Mouse (Mus musculus) heart, embryonic 14.5 days (tissue): Measurements from ENCODE around the gene Pgrmc2. TPM values are rescaled to one million over a fixed set of nuclear protein-coding genes. Genes with fewer than 3 reads are reported as not detected.

Source experiments
- ATAC-seq: fragments of 200-750 bp; cut with Nextera tagmentation; 2 replicates; pipeline ENCODE4 v1.8.0; 2017; ENCODE audit warnings: low read depth, moderate TSS enrichment; ENCODE audit not compliant: insufficient number of reproducible peaks, insufficient read depth, low FRiP score
- H3K27ac ChIP-seq, 2 experiments: fragments of 200-500 bp in 1 of 2; fragments of 300-500 bp in 1 of 2; sonication (generic) in 1 of 2; replicated peaks in 1 of 2; 2 replicates each; pipeline ENCODE4 v1.5.1; 2012 to 2014; ENCODE audit warnings: low read depth in 2 of 2, low read length in 2 of 2, control low read depth in 1 of 2, mild to moderate bottlenecking in 1 of 2, mixed read lengths in 1 of 2; ENCODE audit not compliant: control insufficient read depth in 1 of 2, insufficient read depth in 1 of 2
- H3K27me3 ChIP-seq: fragments of 300-500 bp; sonication (generic); 2 replicates; pipeline ENCODE4 v1.6.1; 2014; ENCODE audit warnings: mild to moderate bottlenecking, low read length, control low read depth; ENCODE audit not compliant: control insufficient read depth, insufficient read depth
- H3K36me3 ChIP-seq: fragments of 300-500 bp; sonication (generic); 2 replicates; pipeline ENCODE4 v1.6.1; 2014; ENCODE audit warnings: mild to moderate bottlenecking, control low read depth, low read length, mixed read lengths; ENCODE audit not compliant: control insufficient read depth, insufficient read depth
- H3K4me1 ChIP-seq, 2 experiments: fragments of 200-500 bp in 1 of 2; fragments of 300-500 bp in 1 of 2; sonication (generic) in 1 of 2; 2 replicates each; pipeline ENCODE4 v1.6.1; 2012 to 2014; ENCODE audit warnings: low read length in 2 of 2, control low read depth in 1 of 2, mixed read lengths in 1 of 2; ENCODE audit not compliant: control insufficient read depth in 2 of 2, insufficient read depth in 2 of 2
- H3K4me2 ChIP-seq: fragments of 300-500 bp; sonication (generic); 2 replicates; pipeline ENCODE4 v1.6.1; 2014; ENCODE audit warnings: mild to moderate bottlenecking, low read length
- H3K4me3 ChIP-seq, 2 experiments: fragments of 200-500 bp in 1 of 2; fragments of 300-500 bp in 1 of 2; sonication (generic) in 1 of 2; 2 replicates each; pipeline ENCODE4 v1.5.1; 2012 to 2014; ENCODE audit warnings: low read length in 2 of 2, mild to moderate bottlenecking in 2 of 2, control low read depth in 1 of 2, low read depth in 1 of 2, moderate library complexity in 1 of 2; ENCODE audit not compliant: control insufficient read depth in 1 of 2, insufficient read depth in 1 of 2
- H3K9ac ChIP-seq: fragments of 300-500 bp; sonication (generic); 2 replicates; pipeline ENCODE4 v1.6.1; 2014; ENCODE audit warnings: mild to moderate bottlenecking, low read length
- H3K9me3 ChIP-seq: fragments of 300-500 bp; sonication (generic); 2 replicates; pipeline ENCODE4 v1.6.1; 2016; ENCODE audit warnings: low read length, control low read depth; ENCODE audit not compliant: control insufficient read depth
- WGBS: fragments of 180-500 bp; shearing (Covaris S2); extraction: QIAGEN DNeasy Blood & Tissue Kit; methylation state at CpG from one replicate; pipeline ENCODE4 v1.1.7; 2014; 5-methylcytosine and 5-hydroxymethylcytosine counted together
- polyA plus RNA-seq: library from polyadenylated mRNA; unstranded; fragments of >200 nt; fragmentation: Nextera tagmentation; extraction: Ambion mirVana; gene quantifications from 2 replicates; pipeline ENCODE4 v1.2.1, GENCODE M21; 2014

Gene Pgrmc2
- polyA plus RNA-seq, 1 experiment from 2014 or later, result 39.7 TPM

DNA sequence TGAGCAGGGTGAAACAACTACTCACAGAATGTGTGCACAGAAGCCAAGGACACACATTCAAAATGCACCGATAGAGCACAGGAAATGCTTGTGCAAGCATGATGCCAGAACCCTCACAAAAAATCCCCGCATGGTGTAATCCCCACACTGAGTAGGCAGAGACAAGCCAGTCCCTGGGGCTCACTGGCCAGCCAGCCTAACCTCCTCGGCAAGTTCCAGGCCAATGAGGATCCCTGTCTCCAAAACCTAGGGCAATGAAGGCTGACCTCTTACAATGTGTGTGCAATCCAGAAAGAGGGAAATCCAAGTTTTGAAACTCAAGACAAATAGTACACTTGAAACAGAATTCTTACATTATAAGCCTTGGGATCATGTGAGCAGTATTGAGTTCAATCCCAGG, 29.5 kb downstream of the Pgrmc2 start:
- peaks cover 3% of the 10 kb centered on the region in 2 experiments; a peak in 3 of 4 replicates for H3K4me1 ChIP-seq
- WGBS, result 84% methylated on average over 3 of the region's 3 CpGs
- no peaks in the 10 kb centered on the region for H3K9me3 ChIP-seq
- no peak overlapping the region for H3K4me3 ChIP-seq
- H3K36me3 ChIP-seq, result no peaks in the 10 kb centered on the region
- H3K27ac ChIP-seq, result no peak overlapping the region
- no peak overlapping the region for H3K9ac ChIP-seq
- H3K4me2 ChIP-seq, result no peak overlapping the region
- ATAC-seq, result no peak
- no peaks in the 10 kb centered on the region for H3K27me3 ChIP-seq

DNA sequence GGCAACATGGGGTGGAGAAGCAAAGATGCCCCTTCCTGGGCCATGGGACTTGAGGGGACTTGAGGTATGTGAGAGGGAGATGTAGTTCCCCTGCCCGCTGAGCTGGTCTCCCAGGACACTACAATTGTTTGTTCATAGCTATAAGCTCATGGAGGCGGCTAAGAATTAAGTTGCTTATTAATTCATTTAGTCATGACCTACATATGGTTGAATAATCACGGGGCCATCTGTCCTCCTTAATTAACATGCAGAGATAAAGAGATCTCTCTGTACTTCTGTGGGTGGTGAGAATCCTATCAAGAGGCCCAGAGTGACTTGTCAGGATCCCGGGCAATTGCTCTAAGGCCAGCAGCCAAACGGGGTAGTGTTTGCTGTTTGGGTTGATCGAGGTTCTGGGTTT, 35.0 kb downstream of the Pgrmc2 start:
- no peak overlapping the region for H3K4me2 ChIP-seq
- no peaks in the 10 kb centered on the region for H3K36me3 ChIP-seq
- H3K9me3 ChIP-seq, result no peaks in the 10 kb centered on the region
- no peak overlapping the region for H3K27ac ChIP-seq
- H3K4me3 ChIP-seq, result no peak overlapping the region
- no peak overlapping the region for H3K9ac ChIP-seq
- no peak for ATAC-seq
- H3K4me1 ChIP-seq, result peaks cover 7 to 11% of the 10 kb centered on the region in 2 experiments
- H3K27me3 ChIP-seq, result no peaks in the 10 kb centered on the region
- 76% methylated on average over 6 of the region's 6 CpGs for WGBS

DNA sequence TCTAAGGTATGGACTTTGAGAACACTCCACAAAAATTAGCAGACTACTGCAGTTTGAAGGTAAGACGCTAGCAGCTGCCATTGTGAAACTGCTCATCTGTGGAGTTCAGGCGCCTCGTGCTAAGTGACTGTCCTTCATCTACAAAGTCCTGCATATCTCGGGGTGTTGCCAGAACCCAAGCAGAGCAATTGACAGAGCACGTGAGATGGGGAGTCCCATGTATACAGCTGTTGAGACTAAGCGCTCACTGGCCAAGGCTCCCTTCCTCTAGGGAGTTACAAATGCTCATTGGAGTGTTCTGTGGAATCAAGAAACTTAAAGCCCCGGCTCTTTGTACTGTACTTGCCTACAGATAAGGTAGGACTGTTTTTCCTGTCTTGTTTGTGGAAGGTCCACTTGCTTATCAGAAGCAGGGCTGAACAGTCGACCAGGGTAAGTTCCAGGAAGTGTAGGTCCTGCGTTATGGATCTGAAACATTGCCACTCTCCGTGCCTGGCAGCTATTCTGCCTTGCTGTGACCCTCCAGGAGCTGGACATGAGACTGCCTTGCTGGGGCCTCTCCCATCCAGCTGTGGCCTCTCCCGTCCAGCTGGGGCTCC, 39.0 kb downstream of the Pgrmc2 start:
- WGBS, result 24% methylated on average over 11 of the region's 11 CpGs
- Histone ChIP-seq H3K27me3 (no peaks in the 10 kb centered on the region), H3K4me2 (peak overlapping the region; percentile 13; the same call in 1 of the 2 replicates), H3K9me3 (no peaks in the 10 kb centered on the region), H3K36me3 (no peaks in the 10 kb centered on the region), H3K9ac (no peak overlapping the region), H3K27ac (0 out of 4 replicates have a peak overlapping the region, but pooled peaks of 1 of the 2 experiments have one; percentile 8), H3K4me1 (peaks cover 7 to 11% of the 10 kb centered on the region in 2 experiments), H3K4me3 (no peak overlapping the region)
- ATAC-seq, result no peak

GRCm38 (mm10) chr3:41042195-41042938, 40.5 kb downstream of the Pgrmc2 start:
- Histone ChIP-seq H3K27me3 (no peaks in the 10 kb centered on the region), H3K9ac (no peak overlapping the region), H3K27ac (no peak overlapping the region), H3K4me3 (no peak overlapping the region), H3K36me3 (no peaks in the 10 kb centered on the region), H3K9me3 (no peaks in the 10 kb centered on the region), H3K4me1 (peaks cover 7 to 11% of the 10 kb centered on the region in 2 experiments), H3K4me2 (no peak overlapping the region)
- WGBS, result 73% methylated on average over 4 of the region's 4 CpGs
- no peak for ATAC-seq

GRCm38 (mm10) chr3:41041241-41041640, 41.6 kb downstream of the Pgrmc2 start:
- no peaks in the 10 kb centered on the region for H3K36me3 ChIP-seq
- H3K9me3 ChIP-seq, result no peaks in the 10 kb centered on the region
- no peak overlapping the region for H3K4me3 ChIP-seq
- H3K27ac ChIP-seq, result no peak overlapping the region
- ATAC-seq, result no peak
- WGBS, result 68% methylated on average over 5 of the region's 5 CpGs
- H3K27me3 ChIP-seq, result no peaks in the 10 kb centered on the region
- H3K4me2 ChIP-seq, result no peak overlapping the region
- H3K9ac ChIP-seq, result no peak overlapping the region
- peaks cover 7 to 11% of the 10 kb centered on the region in 2 experiments for H3K4me1 ChIP-seq

GRCm38 (mm10) chr3:41038297-41038916, 44.4 kb downstream of the Pgrmc2 start:
- H3K27me3 ChIP-seq, result no peaks in the 10 kb centered on the region
- 75% methylated on average over 5 of the region's 5 CpGs for WGBS
- no peak overlapping the region for H3K4me3 ChIP-seq
- 0 out of 4 replicates have a peak, but pooled peaks cover 0 to under 1% of the 10 kb centered on the region in 2 experiments for H3K4me1 ChIP-seq
- no peak overlapping the region for H3K4me2 ChIP-seq
- H3K9ac ChIP-seq, result no peak overlapping the region
- H3K9me3 ChIP-seq, result no peaks in the 10 kb centered on the region
- no peaks in the 10 kb centered on the region for H3K36me3 ChIP-seq
- no peak overlapping the region for H3K27ac ChIP-seq
- no peak for ATAC-seq

- no peak for ATAC-seq
- Histone ChIP-seq H3K4me2 (no peak overlapping the region), H3K4me3 (no peak overlapping the region), H3K27me3 (no peaks in the 10 kb centered on the region), H3K27ac (no peak overlapping the region), H3K4me1 (no peaks in the 10 kb centered on the region), H3K9ac (no peak overlapping the region), H3K36me3 (no peaks in the 10 kb centered on the region), H3K9me3 (no peaks in the 10 kb centered on the region)
- 81% methylated on average over 12 of the region's 12 CpGs for WGBS
Measured at GRCm38 (mm10) chr3:41031286-41032210, 51.3 kb downstream of the Pgrmc2 start.
